Mouse (Mus musculus) frontal cortex, postnatal 25 days (tissue): Measurements from ENCODE around the gene Fstl1.

Source experiments
- DNase-seq, 2 experiments: peaks; one replicate each; pipeline ENCODE4 v3.0.0; 2022; ENCODE audit warnings: low spot score in 2 of 2

Gene Fstl1

GRCm38 (mm10) chr16:37776860-37777651 lies at the start of gene Fstl1:
Fstl1 (plus strand) TSS chr16:37776873.
- peak in 1 of 2 experiments; percentile 23 for DNase-seq

GRCm38 (mm10) chr16:37728674-37729073 lies 48.0 kb upstream of the Fstl1 start:
- no peak for DNase-seq

- DNase-seq, result no peak
These were observed 47.1 kb upstream of the Fstl1 start for GRCm38 (mm10) chr16:37729381-37730150.

- DNase-seq, result no peak
These were observed 46.3 kb upstream of the Fstl1 start for GRCm38 (mm10) chr16:37730293-37730835.

- no peak for DNase-seq
These were observed 45.2 kb upstream of the Fstl1 start for GRCm38 (mm10) chr16:37731431-37731830.

- DNase-seq, result no peak
These were observed 44.5 kb upstream of the Fstl1 start for GRCm38 (mm10) chr16:37732023-37732761.

GRCm38 (mm10) chr16:37740076-37740475 lies 36.6 kb upstream of the Fstl1 start:
- DNase-seq, result no peak

GRCm38 (mm10) chr16:37742266-37742665 lies 34.4 kb upstream of the Fstl1 start:
- DNase-seq, result no peak

GRCm38 (mm10) chr16:37752876-37753275 lies 23.8 kb upstream of the Fstl1 start:
- DNase-seq, result no peak

GRCm38 (mm10) chr16:37753809-37754208 lies 22.9 kb upstream of the Fstl1 start:
- DNase-seq, result no peak

GRCm38 (mm10) chr16:37754483-37754882 lies 22.2 kb upstream of the Fstl1 start:
- DNase-seq, result no peak

GRCm38 (mm10) chr16:37757223-37757622 lies 19.4 kb upstream of the Fstl1 start:
- no peak for DNase-seq

GRCm38 (mm10) chr16:37763797-37764196 lies 12.9 kb upstream of the Fstl1 start:
- DNase-seq, result no peak

GRCm38 (mm10) chr16:37776166-37776859 lies 360 bp upstream of the Fstl1 start:
- no peak for DNase-seq

GRCm38 (mm10) chr16:37777796-37778475 lies 1.3 kb downstream of the Fstl1 start:
- DNase-seq, result no peak

GRCm38 (mm10) chr16:37778529-37778928 lies 1.9 kb downstream of the Fstl1 start:
- DNase-seq, result no peak

- DNase-seq, result no peak
These were observed 3.1 kb downstream of the Fstl1 start for GRCm38 (mm10) chr16:37779651-37780280.

GRCm38 (mm10) chr16:37780386-37780785 lies 3.7 kb downstream of the Fstl1 start:
- no peak for DNase-seq

GRCm38 (mm10) chr16:37780911-37781310 lies 4.2 kb downstream of the Fstl1 start:
- DNase-seq, result no peak

GRCm38 (mm10) chr16:37784526-37784925 lies 7.9 kb downstream of the Fstl1 start:
- DNase-seq, result no peak
